Mouse (Mus musculus) heart, postnatal 14 days (tissue): ENCODE measurements around the gene Rmi2. TPM values are rescaled to one million over a fixed set of nuclear protein-coding genes. Genes with fewer than 3 reads are reported as not detected.
"Not testable (repeated sequence)": the region's sequence is repeated elsewhere in the genome, so short reads cannot be mapped to it uniquely, and the experiment has no call there.

ENCODE experiments used
- DNase-seq, 2 experiments: peaks; one replicate each; pipeline ENCODE4 v3.0.0; 2021 to 2022
- intact Hi-C: fragments of 180-260 bp; cut with DNase I; formaldehyde crosslinking; loops from one replicate; pipeline ENCODE4 v1.15.1; 2025
- long read RNA-seq, 2 experiments: library from polyadenylated mRNA; stranded (forward); transcript quantifications; one replicate each; pipeline ENCODE4 v2.0.0; 2021
- total RNA-seq, 2 experiments: library from RNA; stranded (reverse); gene quantifications; 2 replicates each; pipeline ENCODE4 v1.2.3; 2021

Gene Rmi2
- 1 to 10 TPM in 1 of 2 experiments, under 1 TPM in 1; 0.55 to 1.4 TPM for total RNA-seq
- long read RNA-seq, experiment 1, partial matches to known transcripts, result 0 of 2 reads
- long read RNA-seq, experiment 1, other reads (novel, unspliced or antisense), result 1 of 2 reads
- long read RNA-seq, experiment 2, result 0 reads

DNA sequence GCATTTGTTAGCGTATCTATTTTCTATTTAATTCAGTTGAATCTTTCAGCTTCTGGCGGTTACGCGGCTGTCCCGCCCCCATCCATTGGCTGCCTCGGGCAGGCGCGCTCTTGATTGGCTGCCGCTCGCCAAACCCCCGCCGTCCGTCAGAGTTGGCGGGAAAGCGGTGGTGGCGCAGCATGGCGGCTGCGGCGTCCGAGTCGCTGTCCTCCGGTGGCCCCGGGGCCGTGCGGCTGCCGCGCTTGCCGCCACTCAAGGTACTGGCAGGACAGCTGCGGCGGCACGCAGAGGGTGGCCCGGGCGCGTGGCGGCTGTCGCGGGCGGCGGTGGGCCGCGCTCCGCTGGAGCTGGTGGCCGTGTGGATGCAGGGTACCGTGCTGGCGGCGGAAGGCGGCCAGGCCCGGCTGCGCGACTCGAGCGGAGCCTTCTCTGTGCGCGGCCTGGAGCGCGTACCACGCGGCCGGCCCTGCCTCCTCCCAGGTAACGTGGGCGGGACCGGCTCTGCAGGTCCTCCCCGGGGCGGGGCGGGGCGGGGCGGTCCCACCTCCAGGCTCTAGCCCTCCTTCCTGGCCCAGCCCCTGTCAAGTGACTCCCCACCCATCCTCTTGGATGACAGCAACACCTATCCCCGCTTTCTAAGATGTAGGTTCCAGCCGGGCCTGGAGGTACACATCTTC is at the start of gene Rmi2:
Gene Rmi2 (plus strand): TSS at position 149 of the 677 bp plus-strand sequence.
- peak; percentile 89 to 91 for DNase-seq
- intact Hi-C loops, result no loop called here

- peak; percentile 87 to 88 for DNase-seq
- intact Hi-C loops, result loop anchor here (1.0 to 5.0 kb wide), 5 partner anchors 62 to 215 kb away; no protein-coding TSS in a partner anchor
Measured at GRCm38 (mm10) chr16:10785371-10786231, 49.3 kb upstream of the Rmi2 start, which contains the start of gene Socs1. TSS of gene Socs1 (minus strand) at chr16:10785536.

GRCm38 (mm10) chr16:10786288-10786687 is 48.6 kb upstream of the Rmi2 start:
- intact Hi-C loops, result loop anchor here (1.0 to 5.0 kb wide), 3 partner anchors 61 to 146 kb away; no protein-coding TSS in a partner anchor
- peak; percentile 78 to 86 for DNase-seq

DNA sequence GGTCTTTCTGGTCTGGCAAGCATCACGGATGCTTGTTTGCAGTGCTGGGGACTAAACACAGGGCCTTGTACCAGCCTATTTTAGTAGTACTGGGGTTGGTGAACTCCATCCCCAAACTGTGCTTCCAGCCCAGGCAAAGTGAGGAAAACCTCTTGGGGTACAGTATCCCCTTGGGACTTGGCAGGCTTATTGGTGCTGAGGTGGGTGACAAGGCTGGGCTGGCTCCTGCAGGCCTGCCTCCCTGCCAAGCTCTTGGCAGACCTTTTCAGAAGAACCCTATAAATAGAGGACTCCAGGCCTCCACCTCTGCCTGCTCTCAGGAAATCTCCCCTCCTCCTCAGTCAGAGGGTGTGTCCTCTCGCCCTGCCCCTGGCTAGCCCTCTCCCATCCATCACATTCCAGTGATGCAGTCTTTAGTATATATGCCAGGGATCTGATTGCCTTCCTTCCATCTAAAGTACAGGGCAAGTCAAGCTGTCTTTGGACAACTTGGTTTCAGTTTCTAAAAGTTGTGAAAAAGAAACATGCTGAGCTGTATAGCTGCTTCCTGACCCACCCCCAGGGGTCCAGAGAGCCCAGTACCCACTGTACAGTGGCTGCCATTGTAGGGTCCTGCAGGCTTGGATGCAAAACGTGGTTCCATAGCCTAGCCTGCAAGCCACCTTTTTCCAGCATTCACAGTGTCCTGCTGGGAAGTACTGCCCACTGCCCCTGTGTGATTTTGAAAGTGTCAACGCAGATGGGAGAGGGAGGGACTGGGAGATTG is 47.9 kb upstream of the Rmi2 start:
- intact Hi-C loops, result loop anchor here (1.0 to 5.0 kb wide), 3 partner anchors 60 to 147 kb away; no protein-coding TSS in a partner anchor

GRCm38 (mm10) chr16:10787548-10788058 is 47.3 kb upstream of the Rmi2 start:
- intact Hi-C loops, result loop anchor here (5.0 kb wide), 2 partner anchors 60 to 80 kb away; no protein-coding TSS in a partner anchor
- DNase-seq, result no peak

More for the DNA sequence above, 47.9 kb upstream of the Rmi2 start:
- peak in 1 of 2 experiments; percentile 29 for DNase-seq

GRCm38 (mm10) chr16:10788271-10788670 is 46.6 kb upstream of the Rmi2 start, which contains the start of gene Tnp2:
TSS of gene Tnp2 (minus strand) at chr16:10788660.
- intact Hi-C loops, result loop anchor here (5.0 kb wide), 2 partner anchors 59 to 79 kb away; no protein-coding TSS in a partner anchor
- DNase-seq, result no peak

DNA sequence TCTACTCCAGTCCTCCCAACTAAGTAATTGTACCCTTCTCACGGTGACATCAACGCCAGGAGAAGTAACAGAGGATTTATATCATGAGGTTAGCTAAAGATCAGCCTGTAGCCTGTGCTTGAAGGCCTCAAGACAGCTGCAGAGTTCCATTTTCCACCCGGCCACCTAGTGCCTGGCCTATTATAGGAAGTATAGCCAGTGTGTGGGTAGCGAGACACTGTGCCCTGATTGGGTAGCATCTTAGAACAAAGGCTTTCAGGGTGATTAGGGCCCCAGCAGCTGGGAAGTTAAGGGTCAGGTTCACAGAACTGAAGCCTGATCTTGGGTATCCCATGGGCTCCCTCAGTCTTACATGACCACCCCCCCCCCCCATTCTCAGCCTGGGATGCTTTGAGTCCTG is 46.0 kb upstream of the Rmi2 start:
- intact Hi-C loops, result loop anchor here (5.0 kb wide), 2 partner anchors 58 to 78 kb away; no protein-coding TSS in a partner anchor
- DNase-seq, result no peak

DNA sequence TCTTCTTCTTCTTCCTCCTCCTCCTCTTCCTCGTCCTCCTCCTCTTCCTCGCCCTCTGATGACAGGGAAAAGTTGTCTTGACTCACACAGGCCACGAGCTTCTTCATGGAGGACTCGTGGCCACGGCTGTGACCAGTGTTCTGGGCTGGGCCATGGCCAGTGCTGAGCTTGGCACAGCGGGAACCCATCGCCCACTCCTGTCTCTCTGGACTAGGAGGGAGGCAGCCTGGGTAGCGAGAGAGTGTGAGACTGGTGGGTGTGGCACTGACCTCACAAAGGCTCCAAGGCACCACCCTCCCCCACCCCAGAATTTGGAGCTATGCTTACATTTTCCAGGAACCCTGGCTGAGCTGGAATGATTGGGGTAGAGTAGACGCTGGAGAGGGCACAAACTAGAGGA is 44.2 kb upstream of the Rmi2 start, which contains the start of gene Prm3:
Gene Prm3 (minus strand): TSS at position 213 of the 400 bp plus-strand sequence.
- intact Hi-C loops, result no loop called here
- no peak for DNase-seq

- DNase-seq, result no peak
- intact Hi-C loops, result no loop called here
Measured at GRCm38 (mm10) chr16:10796034-10796433, 38.8 kb upstream of the Rmi2 start, which contains the start of gene Prm2. TSS of gene Prm2 (minus strand) at chr16:10796134.

DNA sequence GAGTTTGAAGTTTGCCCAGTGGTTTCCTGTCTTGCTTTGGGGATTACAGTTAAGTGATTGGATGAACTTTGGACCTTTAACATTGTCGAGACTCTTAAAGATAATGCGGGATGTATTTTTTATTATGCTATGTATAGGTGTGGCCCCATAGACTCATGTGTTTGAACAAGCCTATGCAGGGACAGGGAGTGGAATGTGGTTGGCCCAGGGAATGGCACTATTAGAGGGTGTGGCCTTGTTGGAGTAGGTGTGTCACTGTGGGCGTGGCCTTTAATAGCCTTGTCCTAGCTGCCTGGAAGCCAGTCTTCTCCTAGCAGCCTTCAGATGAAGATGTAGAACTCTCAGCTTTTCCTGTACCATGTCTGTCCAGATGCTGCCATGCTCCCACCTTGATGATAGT is 32.4 kb upstream of the Rmi2 start:
- DNase-seq, result not testable (repeated sequence)

GRCm38 (mm10) chr16:10805789-10806527 is 28.9 kb upstream of the Rmi2 start, which contains the start of gene Prm1:
TSS of gene Prm1 (minus strand) at chr16:10805839.
- intact Hi-C loops, result no loop called here
- DNase-seq, result no peak

More for the DNA sequence above, 32.4 kb upstream of the Rmi2 start:
- intact Hi-C loops, result not testable (repeated sequence)

DNA sequence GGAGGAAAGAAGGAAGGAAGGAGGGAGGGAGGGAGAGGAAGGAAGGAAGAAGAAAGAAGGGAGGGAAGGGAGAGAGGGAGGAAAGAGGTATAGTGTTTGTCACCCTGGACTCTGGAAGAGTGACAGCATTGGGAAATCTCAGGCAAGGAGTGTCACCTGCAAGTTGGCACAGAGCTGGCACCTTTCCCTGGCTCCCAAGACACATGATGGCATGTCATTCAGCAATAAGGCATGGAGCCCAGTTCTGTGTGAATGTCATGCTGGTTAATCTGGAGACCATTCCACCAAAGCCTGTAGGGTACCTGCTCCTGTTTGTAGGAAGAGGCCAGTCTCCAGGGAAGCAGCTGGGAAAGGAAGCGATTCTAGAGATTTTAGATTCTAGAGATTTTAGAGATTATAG is 24.5 kb upstream of the Rmi2 start:
- DNase-seq, result no peak
- intact Hi-C loops, result no loop called here

GRCm38 (mm10) chr16:10812865-10813371 is 21.9 kb upstream of the Rmi2 start, which contains the start of gene Gm11172:
TSS of gene Gm11172 (plus strand) at chr16:10812915.
- intact Hi-C loops, result no loop called here
- no peak for DNase-seq

DNA sequence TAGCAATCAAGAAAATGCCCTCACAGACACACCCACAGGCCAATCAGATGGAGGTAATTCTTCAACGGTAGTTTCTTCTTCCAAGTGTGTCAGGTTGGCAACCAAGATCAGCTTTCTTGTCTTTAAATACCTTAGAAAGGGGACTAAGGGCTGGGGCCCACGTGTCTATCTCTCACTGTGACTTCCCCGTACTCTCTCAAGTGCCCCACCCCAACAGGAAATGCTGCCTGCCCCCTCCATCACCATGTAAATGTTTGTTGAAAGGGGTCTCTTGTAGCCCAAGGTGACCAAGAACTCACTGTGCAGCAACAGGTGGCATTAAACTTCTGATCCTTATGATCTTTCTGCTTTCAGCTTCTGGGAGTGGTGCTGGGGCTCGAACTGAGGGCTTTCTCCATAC is 21.1 kb upstream of the Rmi2 start:
- no peak for DNase-seq
- intact Hi-C loops, result no loop called here

DNA sequence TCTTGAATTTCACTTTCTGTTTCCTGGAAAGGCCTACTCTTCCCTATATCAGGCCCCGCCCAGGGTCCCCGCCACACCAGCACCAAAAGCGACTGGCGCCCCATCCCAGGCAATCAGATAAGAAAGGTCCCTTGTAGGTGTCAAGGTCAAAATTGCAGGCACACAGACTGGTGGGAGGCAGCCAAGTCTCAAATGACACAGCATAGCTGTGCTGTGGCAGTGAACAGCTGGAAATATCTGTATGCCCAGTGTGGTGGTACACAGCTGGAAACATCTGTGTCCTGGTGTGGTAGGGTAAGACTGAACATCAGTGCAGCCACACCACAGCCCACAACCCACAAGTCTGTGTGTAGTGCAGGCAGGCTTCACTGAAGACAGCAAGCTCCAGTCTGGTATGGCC is 20.0 kb upstream of the Rmi2 start:
- intact Hi-C loops, result no loop called here
- DNase-seq, result no peak

DNA sequence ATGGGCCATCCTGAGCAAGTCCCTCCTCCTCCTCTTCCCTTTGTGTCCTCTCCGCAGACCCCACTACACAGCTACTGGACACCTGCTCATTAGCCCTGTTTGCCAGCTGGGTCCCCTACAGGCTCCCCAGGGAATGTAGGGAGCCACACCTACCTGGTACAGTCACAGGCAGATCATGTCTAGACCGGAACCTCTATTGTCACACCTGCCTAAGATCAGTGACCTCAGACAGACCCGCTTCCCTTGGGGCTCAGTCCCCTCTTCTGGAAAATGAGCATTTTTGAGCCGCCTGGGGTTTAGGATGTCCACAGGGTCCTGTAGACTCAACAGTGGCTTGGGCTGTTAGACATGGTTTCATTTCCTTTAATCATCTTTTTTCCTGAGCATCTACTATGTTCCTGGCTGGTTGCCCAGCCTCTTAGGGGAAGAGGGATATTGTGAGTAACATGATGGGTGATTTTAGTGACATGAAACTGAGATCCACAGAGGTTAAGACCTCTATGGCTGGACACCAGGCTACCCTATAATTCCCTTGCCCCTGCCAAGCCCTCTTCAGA is 16.2 kb upstream of the Rmi2 start:
- DNase-seq, result no peak
- intact Hi-C loops, result no loop called here

DNA sequence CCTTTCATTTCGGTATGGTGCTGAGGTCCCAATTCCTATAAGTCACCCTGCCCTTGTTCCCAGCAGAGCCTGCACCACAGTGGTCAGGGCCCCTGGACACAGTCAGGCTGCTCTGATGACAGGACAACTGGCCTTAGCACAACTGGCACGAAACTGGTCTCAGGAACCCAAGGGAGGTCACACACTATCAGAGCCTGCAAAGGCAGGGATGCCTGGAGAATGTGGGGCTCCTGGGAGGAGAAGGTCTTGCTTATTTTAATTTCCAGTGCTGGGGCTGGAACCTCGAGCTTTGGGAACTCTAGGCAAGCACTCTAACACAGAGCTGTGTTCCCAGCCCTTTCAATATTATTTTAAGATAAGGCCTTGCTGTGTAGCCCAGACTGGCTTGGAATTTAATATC is 14.9 kb upstream of the Rmi2 start:
- peak in 1 of 2 experiments; percentile 42 for DNase-seq
- intact Hi-C loops, result no loop called here

- no peak for DNase-seq
- intact Hi-C loops, result no loop called here
Measured at GRCm38 (mm10) chr16:10821387-10821786, 13.5 kb upstream of the Rmi2 start.
